Mouse (Mus musculus): Measurements from ENCODE around the gene Pithd1. TPM values are rescaled to one million over a fixed set of nuclear protein-coding genes. Genes with fewer than 3 reads are reported as not detected.

The Pithd1 gene
- polyA plus RNA-seq, 1 experiment = 35.2 TPM

- Histone ChIP-seq H3K27me3 (ENCODE audit: control insufficient read depth, insufficient read depth, insufficient read length) (no peaks in the 10 kb centered on the region), H3K36me3 (ENCODE audit: control insufficient read depth, insufficient read depth) (peaks cover 51% of the 10 kb centered on the region), H3ac (ENCODE audit: control insufficient read depth, insufficient read length) (no peak overlapping the region), H3K4me2 (ENCODE audit: low read depth) (no peak overlapping the region), H3K79me2 (ENCODE audit: control insufficient read depth, insufficient read depth) (no peaks in the 10 kb centered on the region), H3K4me3 (no peak overlapping the region)
- no peak for TF ChIP-seq POLR2A (IDR thresholded peaks at IDR 0.05; ENCODE audit: insufficient read length, low read depth)
- TF ChIP-seq SRF (IDR thresholded peaks at IDR 0.05; ENCODE audit: control insufficient read depth, insufficient read length, low read depth) = no peak
- no peak for TF ChIP-seq MAX (IDR thresholded peaks at IDR 0.05; ENCODE audit: low read depth)
Observed at GRCm38 (mm10) chr4:136004107-136004675, 17.1 kb upstream of the Pithd1 start.

- no peaks in the 10 kb centered on the region for H3K79me2 ChIP-seq (ENCODE audit: control insufficient read depth, insufficient read depth)
- TF ChIP-seq E2F4 (IDR thresholded peaks at IDR 0.05; ENCODE audit: insufficient read depth) (no peak), CEBPB (IDR thresholded peaks at IDR 0.05; ENCODE audit: insufficient read depth, poor library complexity, severe bottlenecking) (no peak), MYOG (IDR thresholded peaks at IDR 0.05; ENCODE audit: control insufficient read depth in 1 of 3, insufficient read depth in 1 of 3, insufficient read length in 2 of 3, low read depth in 2 of 3) (no peak)
- no peaks in the 10 kb centered on the region for H3K27me3 ChIP-seq (ENCODE audit: control insufficient read depth, insufficient read depth, insufficient read length)
- H3K4me2 ChIP-seq (ENCODE audit: low read depth) = no peak overlapping the region
- no peak overlapping the region for H3K4me3 ChIP-seq
- H3ac ChIP-seq (ENCODE audit: control insufficient read depth, insufficient read length) = no peak overlapping the region
- no peaks in the 10 kb centered on the region for H3K36me3 ChIP-seq (ENCODE audit: control insufficient read depth, insufficient read depth)
Observed at GRCm38 (mm10) chr4:135995118-135995517, 8.1 kb upstream of the Pithd1 start.

- no peak overlapping the region for H3K4me2 ChIP-seq (ENCODE audit: low read depth)
- TF ChIP-seq TCF3 (IDR thresholded peaks at IDR 0.05; ENCODE audit: insufficient read length, low read depth) (no peak), MYOD1 (IDR thresholded peaks at IDR 0.05; ENCODE audit: control insufficient read depth in 1 of 3, insufficient read length in 2 of 3, low read depth in 2 of 3) (no peak), CEBPB (IDR thresholded peaks at IDR 0.05; ENCODE audit: insufficient read depth, poor library complexity, severe bottlenecking) (no peak), POLR2A (IDR thresholded peaks at IDR 0.05; ENCODE audit: insufficient read length, low read depth) (no peak), MYOG (IDR thresholded peaks at IDR 0.05; ENCODE audit: control insufficient read depth in 1 of 3, insufficient read depth in 1 of 3, insufficient read length in 2 of 3, low read depth in 2 of 3) (no peak), USF1 (IDR thresholded peaks at IDR 0.05; ENCODE audit: low read depth) (no peak), TCF12 (IDR thresholded peaks at IDR 0.05; ENCODE audit: insufficient read depth, poor library complexity, severe bottlenecking) (no peak), SRF (IDR thresholded peaks at IDR 0.05; ENCODE audit: control insufficient read depth, insufficient read length, low read depth) (no peak), MAX (IDR thresholded peaks at IDR 0.05; ENCODE audit: low read depth) (no peak), E2F4 (IDR thresholded peaks at IDR 0.05; ENCODE audit: insufficient read depth) (no peak), POLR2AphosphoS2 (IDR thresholded peaks at IDR 0.05; ENCODE audit: insufficient read length, low read depth) (no peak), REST (IDR thresholded peaks at IDR 0.05; ENCODE audit: insufficient read depth, insufficient read length) (no peak)
- H3K79me2 ChIP-seq (ENCODE audit: control insufficient read depth, insufficient read depth) = no peaks in the 10 kb centered on the region
- H3K4me3 ChIP-seq = no peak overlapping the region
- H3ac ChIP-seq (ENCODE audit: control insufficient read depth, insufficient read length) = no peak overlapping the region
- H3K27me3 ChIP-seq (ENCODE audit: control insufficient read depth, insufficient read depth, insufficient read length) = no peaks in the 10 kb centered on the region
- H3K36me3 ChIP-seq (ENCODE audit: control insufficient read depth, insufficient read depth) = no peaks in the 10 kb centered on the region
Observed at GRCm38 (mm10) chr4:135993941-135994340, 6.9 kb upstream of the Pithd1 start.

- TF ChIP-seq POLR2A (IDR thresholded peaks at IDR 0.05; ENCODE audit: insufficient read length, low read depth) (no peak), MYOG (IDR thresholded peaks at IDR 0.05; ENCODE audit: control insufficient read depth in 1 of 3, insufficient read depth in 1 of 3, insufficient read length in 2 of 3, low read depth in 2 of 3) (no peak), CEBPB (IDR thresholded peaks at IDR 0.05; ENCODE audit: insufficient read depth, poor library complexity, severe bottlenecking) (no peak), MAX (IDR thresholded peaks at IDR 0.05; ENCODE audit: low read depth) (no peak), TCF3 (IDR thresholded peaks at IDR 0.05; ENCODE audit: insufficient read length, low read depth) (no peak), E2F4 (IDR thresholded peaks at IDR 0.05; ENCODE audit: insufficient read depth) (no peak), SRF (IDR thresholded peaks at IDR 0.05; ENCODE audit: control insufficient read depth, insufficient read length, low read depth) (no peak), USF1 (IDR thresholded peaks at IDR 0.05; ENCODE audit: low read depth) (no peak), REST (IDR thresholded peaks at IDR 0.05; ENCODE audit: insufficient read depth, insufficient read length) (no peak), MYOD1 (IDR thresholded peaks at IDR 0.05; ENCODE audit: control insufficient read depth in 1 of 3, insufficient read length in 2 of 3, low read depth in 2 of 3) (no peak), POLR2AphosphoS2 (IDR thresholded peaks at IDR 0.05; ENCODE audit: insufficient read length, low read depth) (no peak), TCF12 (IDR thresholded peaks at IDR 0.05; ENCODE audit: insufficient read depth, poor library complexity, severe bottlenecking) (no peak)
- Histone ChIP-seq H3K4me3 (peak overlapping the region; percentile 71), H3K4me2 (ENCODE audit: low read depth) (peak overlapping the region; percentile 93)
Observed at GRCm38 (mm10) chr4:135987714-135988113, 650 bp upstream of the Pithd1 start.

GRCm38 (mm10) chr4:135986301-135986942 lies 642 bp downstream of the Pithd1 start:
- TF ChIP-seq POLR2AphosphoS2 (IDR thresholded peaks at IDR 0.05; ENCODE audit: insufficient read length, low read depth) (no peak), REST (IDR thresholded peaks at IDR 0.05; ENCODE audit: insufficient read depth, insufficient read length) (no peak), MYOD1 (IDR thresholded peaks at IDR 0.05; ENCODE audit: control insufficient read depth in 1 of 3, insufficient read length in 2 of 3, low read depth in 2 of 3) (no peak), TCF3 (IDR thresholded peaks at IDR 0.05; ENCODE audit: insufficient read length, low read depth) (no peak), SRF (IDR thresholded peaks at IDR 0.05; ENCODE audit: control insufficient read depth, insufficient read length, low read depth) (no peak), TCF12 (IDR thresholded peaks at IDR 0.05; ENCODE audit: insufficient read depth, poor library complexity, severe bottlenecking) (no peak)
- H3K4me2 ChIP-seq (ENCODE audit: low read depth) = peak overlapping the region; percentile 96
- no peaks in the 10 kb centered on the region for H3K27me3 ChIP-seq (ENCODE audit: control insufficient read depth, insufficient read depth, insufficient read length)
- H3K36me3 ChIP-seq (ENCODE audit: control insufficient read depth, insufficient read depth) = no peaks in the 10 kb centered on the region
- H3ac ChIP-seq (ENCODE audit: control insufficient read depth, insufficient read length) = peak overlapping the region; percentile 69
- peak overlapping the region; percentile 71 for H3K4me3 ChIP-seq
- H3K79me2 ChIP-seq (ENCODE audit: control insufficient read depth, insufficient read depth) = peaks cover 12% of the 10 kb centered on the region

More at GRCm38 (mm10) chr4:135987714-135988113, 650 bp upstream of the Pithd1 start:
- Histone ChIP-seq H3K36me3 (ENCODE audit: control insufficient read depth, insufficient read depth) (no peaks in the 10 kb centered on the region), H3K27me3 (ENCODE audit: control insufficient read depth, insufficient read depth, insufficient read length) (no peaks in the 10 kb centered on the region), H3ac (ENCODE audit: control insufficient read depth, insufficient read length) (peak overlapping the region; percentile 69), H3K79me2 (ENCODE audit: control insufficient read depth, insufficient read depth) (peaks cover 12% of the 10 kb centered on the region)

Measured in myocyte (in vitro differentiated cells).